Mouse (Mus musculus): ENCODE measurements around the gene Plb1. TPM values are rescaled to one million over a fixed set of nuclear protein-coding genes. Genes with fewer than 3 reads are reported as not detected.

The Plb1 gene
- polyA plus RNA-seq, 1 experiment from 2014 or later = not detected

DNA sequence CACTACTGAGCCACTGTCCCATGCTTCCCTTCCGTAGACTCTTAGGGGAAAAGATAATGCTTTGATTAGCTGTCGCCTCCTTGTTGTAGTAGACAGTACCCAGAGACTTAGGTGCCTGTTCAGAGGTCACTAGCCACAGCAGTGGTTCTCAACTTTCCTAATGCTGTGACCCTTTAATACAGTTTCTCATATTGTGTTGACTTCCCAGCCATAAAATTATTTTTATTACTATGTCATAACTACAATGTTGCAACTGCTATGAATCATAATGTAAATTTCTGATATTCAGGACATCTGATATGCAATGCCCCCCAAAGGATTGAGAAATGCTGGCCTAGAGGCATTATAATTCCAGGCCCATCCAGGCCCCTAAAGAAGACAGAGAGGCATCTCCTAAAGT is 177.2 kb downstream of the Plb1 start:
- ATAC-seq (ENCODE audit: low FRiP score) = no peak
- no peaks in the 10 kb centered on the region for H3K36me3 ChIP-seq (replicated peaks; ENCODE audit: control insufficient read depth, insufficient read depth)
- no peak for DNase-seq (ENCODE audit: low spot score)

DNA sequence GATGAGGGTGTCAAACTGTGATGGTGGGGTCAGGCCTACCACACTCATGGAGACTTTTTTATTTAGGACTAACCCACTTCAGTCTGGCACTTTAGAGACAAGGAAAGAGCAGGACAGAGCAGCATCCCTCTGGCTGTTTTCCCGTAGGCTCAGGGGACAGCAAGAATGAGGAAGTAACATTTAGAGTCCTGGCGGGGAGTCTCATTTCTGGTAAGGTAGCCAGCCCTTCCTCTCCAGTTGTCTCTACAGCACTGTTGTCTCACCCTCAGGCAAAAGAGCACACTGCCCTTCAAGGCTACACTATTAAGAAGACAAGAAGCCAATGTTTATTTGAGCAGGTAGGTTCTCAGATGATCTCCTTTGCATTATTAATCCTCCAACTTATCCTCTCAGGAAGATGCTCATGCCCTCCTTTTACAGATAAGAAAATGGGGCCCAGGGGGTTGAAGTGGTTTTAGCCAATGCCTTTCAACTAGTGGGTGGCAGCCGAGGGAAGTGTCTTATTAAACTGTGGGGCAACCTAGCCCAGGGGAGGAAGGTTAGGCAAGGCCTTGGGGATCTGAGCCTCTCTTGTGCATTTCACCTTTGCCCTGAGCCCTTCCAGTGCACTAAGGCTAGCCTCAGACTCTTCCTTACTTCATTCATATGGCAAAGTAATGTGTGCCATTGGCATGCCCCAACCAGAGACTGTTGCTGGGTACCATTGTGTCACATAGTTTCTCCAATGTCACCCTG is 178.6 kb downstream of the Plb1 start:
- H3K9me3 ChIP-seq (ENCODE audit: control insufficient read depth, low read length) = no peaks in the 10 kb centered on the region
- 81% methylated on average over 3 of the region's 3 CpGs for WGBS

More for the DNA sequence above, 177.2 kb downstream of the Plb1 start:
- H3K9me3 ChIP-seq (ENCODE audit: control insufficient read depth, low read length) = no peaks in the 10 kb centered on the region
- 0 out of 2 replicates have a peak, but pooled peaks cover 5% of the 10 kb centered on the region for H3K4me1 ChIP-seq (replicated peaks; ENCODE audit: control insufficient read depth, insufficient read depth, low read length)
- no peak overlapping the region for H3K4me3 ChIP-seq (replicated peaks; ENCODE audit: low read length)
- H3K9ac ChIP-seq = no peak overlapping the region
- no peaks in the 10 kb centered on the region for H3K27me3 ChIP-seq (ENCODE audit: control insufficient read depth, insufficient read depth, low read length)
- H3K27ac ChIP-seq = no peak overlapping the region
- no peak overlapping the region for H3K4me2 ChIP-seq (replicated peaks)
- WGBS = 85% methylated on average over 2 of the region's 2 CpGs

DNA sequence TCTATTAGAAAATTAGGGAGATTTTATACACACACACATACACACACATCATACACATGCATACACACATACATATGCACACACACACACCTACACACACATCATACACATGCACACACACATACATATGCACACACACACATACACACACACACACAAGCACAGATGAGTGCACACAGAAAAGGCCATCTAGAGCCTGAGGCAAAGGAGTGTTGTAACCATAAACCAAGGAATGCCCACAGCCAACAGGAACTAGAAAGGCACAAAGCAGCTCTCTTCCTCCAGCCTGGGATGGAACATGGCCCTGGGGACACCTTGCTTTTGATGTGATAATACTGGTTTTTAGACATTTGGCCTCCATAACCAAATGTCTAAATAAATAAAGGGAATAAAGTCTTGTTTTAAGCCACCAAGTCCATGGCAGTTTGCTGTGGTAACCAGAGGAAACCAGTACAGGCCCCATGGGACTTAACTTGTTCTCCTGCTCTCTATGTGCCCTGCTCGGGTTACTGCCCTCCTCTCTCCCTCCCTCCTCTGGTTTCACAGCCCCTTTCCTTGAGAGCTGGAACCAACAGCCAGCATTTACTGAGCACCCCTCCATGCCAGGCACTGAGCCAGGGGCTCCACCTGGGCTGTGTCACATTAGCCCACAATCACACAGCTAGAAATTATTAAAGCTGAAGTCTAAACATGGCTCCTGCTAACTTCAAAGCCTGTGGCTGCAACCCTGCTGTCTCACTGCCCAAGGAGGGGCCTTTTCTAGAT is 179.9 kb downstream of the Plb1 start:
- 11% methylated on average over 1 of the region's 1 CpGs for WGBS
- Histone ChIP-seq H3K4me2 (replicated peaks) (no peak overlapping the region), H3K4me3 (replicated peaks; ENCODE audit: low read length) (no peak overlapping the region), H3K9ac (no peak overlapping the region), H3K36me3 (replicated peaks; ENCODE audit: control insufficient read depth, insufficient read depth) (no peaks in the 10 kb centered on the region), H3K27me3 (ENCODE audit: control insufficient read depth, insufficient read depth, low read length) (no peaks in the 10 kb centered on the region), H3K27ac (no peak overlapping the region), H3K9me3 (ENCODE audit: control insufficient read depth, low read length) (no peaks in the 10 kb centered on the region), H3K4me1 (replicated peaks; ENCODE audit: control insufficient read depth, insufficient read depth, low read length) (0 out of 2 replicates have a peak, but pooled peaks cover 5% of the 10 kb centered on the region)
- ATAC-seq (ENCODE audit: low FRiP score) (no peak), DNase-seq (ENCODE audit: low spot score) (peak; percentile 42)

More for the DNA sequence above, 178.6 kb downstream of the Plb1 start:
- DNase-seq (ENCODE audit: low spot score) (no peak), ATAC-seq (ENCODE audit: low FRiP score) (no peak)
- no peaks in the 10 kb centered on the region for H3K27me3 ChIP-seq (ENCODE audit: control insufficient read depth, insufficient read depth, low read length)
- H3K9ac ChIP-seq = no peak overlapping the region
- H3K4me3 ChIP-seq (replicated peaks; ENCODE audit: low read length) = no peak overlapping the region
- H3K4me2 ChIP-seq (replicated peaks) = no peak overlapping the region
- 0 out of 2 replicates have a peak, but pooled peaks cover 5% of the 10 kb centered on the region for H3K4me1 ChIP-seq (replicated peaks; ENCODE audit: control insufficient read depth, insufficient read depth, low read length)
- no peaks in the 10 kb centered on the region for H3K36me3 ChIP-seq (replicated peaks; ENCODE audit: control insufficient read depth, insufficient read depth)
- H3K27ac ChIP-seq = no peak overlapping the region

DNA sequence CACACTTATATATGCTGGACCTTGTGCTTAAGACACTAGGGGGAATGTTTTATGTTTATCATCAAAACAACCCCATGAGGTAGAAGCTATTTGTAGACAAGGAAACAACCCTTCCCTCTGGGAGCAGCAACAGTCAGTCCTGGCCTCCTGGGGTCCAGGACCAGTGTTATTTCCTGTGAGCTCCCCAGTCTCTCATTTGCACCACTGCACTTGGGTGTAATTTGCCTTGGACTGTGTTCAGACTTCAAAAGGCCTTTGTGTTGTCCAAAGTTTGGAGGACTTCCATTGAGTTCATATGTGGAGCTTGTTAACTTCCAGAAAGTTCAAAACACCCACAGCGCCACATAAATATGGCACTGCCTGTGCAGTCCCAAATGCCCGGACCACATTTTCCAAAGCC is 180.6 kb downstream of the Plb1 start:
- H3K27me3 ChIP-seq (ENCODE audit: control insufficient read depth, insufficient read depth, low read length) = no peaks in the 10 kb centered on the region
- no peak overlapping the region for H3K4me3 ChIP-seq (replicated peaks; ENCODE audit: low read length)
- H3K4me2 ChIP-seq (replicated peaks) = no peak overlapping the region
- ATAC-seq (ENCODE audit: low FRiP score) (no peak), DNase-seq (ENCODE audit: low spot score) (no peak)
- H3K9me3 ChIP-seq (ENCODE audit: control insufficient read depth, low read length) = no peaks in the 10 kb centered on the region
- no peak overlapping the region for H3K9ac ChIP-seq
- WGBS = 73% methylated on average over 2 of the region's 2 CpGs
- 0 out of 2 replicates have a peak, but pooled peaks cover 5% of the 10 kb centered on the region for H3K4me1 ChIP-seq (replicated peaks; ENCODE audit: control insufficient read depth, insufficient read depth, low read length)
- no peaks in the 10 kb centered on the region for H3K36me3 ChIP-seq (replicated peaks; ENCODE audit: control insufficient read depth, insufficient read depth)
- H3K27ac ChIP-seq = no peak overlapping the region

DNA sequence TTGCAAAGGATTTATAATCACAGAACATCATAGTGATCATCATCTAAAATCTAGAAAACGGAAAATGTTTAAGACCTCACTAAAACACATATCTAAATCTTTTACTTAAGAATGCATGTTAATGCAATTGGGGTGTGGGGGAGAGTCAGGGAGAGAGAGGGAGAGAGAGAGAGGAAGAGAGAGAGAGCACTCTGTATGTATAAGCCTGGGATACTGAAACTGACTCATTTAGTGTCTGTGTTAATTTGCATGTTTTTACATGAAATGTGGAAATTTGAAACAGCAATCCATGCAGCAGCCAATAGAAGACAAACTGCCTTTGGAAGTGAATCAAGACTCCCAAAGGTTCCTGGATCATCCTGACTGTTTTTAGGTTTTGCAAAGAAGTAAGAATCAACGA is 181.1 kb downstream of the Plb1 start:
- 77% methylated on average over 2 of the region's 2 CpGs for WGBS
- H3K9ac ChIP-seq = no peak overlapping the region
- H3K27ac ChIP-seq = no peak overlapping the region
- H3K4me3 ChIP-seq (replicated peaks; ENCODE audit: low read length) = no peak overlapping the region
- no peaks in the 10 kb centered on the region for H3K9me3 ChIP-seq (ENCODE audit: control insufficient read depth, low read length)
- H3K4me2 ChIP-seq (replicated peaks) = no peak overlapping the region
- ATAC-seq (ENCODE audit: low FRiP score) (no peak), DNase-seq (ENCODE audit: low spot score) (no peak)
- no peaks in the 10 kb centered on the region for H3K36me3 ChIP-seq (replicated peaks; ENCODE audit: control insufficient read depth, insufficient read depth)
- H3K27me3 ChIP-seq (ENCODE audit: control insufficient read depth, insufficient read depth, low read length) = no peaks in the 10 kb centered on the region
- 0 out of 2 replicates have a peak, but pooled peaks cover 5% of the 10 kb centered on the region for H3K4me1 ChIP-seq (replicated peaks; ENCODE audit: control insufficient read depth, insufficient read depth, low read length)

DNA sequence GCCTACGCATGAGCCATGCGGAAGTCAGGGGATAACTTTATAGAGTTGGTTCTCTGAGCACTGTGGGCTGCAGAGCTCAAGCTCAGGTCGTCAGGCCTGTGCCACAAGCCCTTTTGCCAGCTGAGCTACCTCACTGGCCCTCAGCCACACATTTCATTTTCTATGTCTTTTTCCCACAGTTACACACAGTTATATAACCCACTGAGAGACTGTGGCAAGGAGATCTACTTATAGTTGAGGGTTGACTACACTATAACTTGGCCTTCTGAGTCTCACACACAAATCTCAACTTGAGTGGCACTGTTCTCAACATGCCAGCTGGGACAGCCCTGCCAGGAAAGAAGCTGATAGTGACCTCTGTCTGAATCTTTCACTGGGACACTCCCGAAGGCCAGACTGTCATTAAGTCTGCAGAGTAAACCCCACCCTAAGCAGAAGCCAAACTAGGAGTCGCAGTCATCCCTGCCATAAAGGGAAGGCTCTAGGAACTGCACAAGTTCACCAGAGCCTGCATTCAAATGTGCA is 182.0 kb downstream of the Plb1 start:
- H3K4me3 ChIP-seq (replicated peaks; ENCODE audit: low read length) = no peak overlapping the region
- DNase-seq (ENCODE audit: low spot score) = no peak
- 0 out of 2 replicates have a peak, but pooled peaks cover 5% of the 10 kb centered on the region for H3K4me1 ChIP-seq (replicated peaks; ENCODE audit: control insufficient read depth, insufficient read depth, low read length)
- H3K27ac ChIP-seq = no peak overlapping the region
- no peak for ATAC-seq (ENCODE audit: low FRiP score)
- H3K9ac ChIP-seq = no peak overlapping the region
- no peaks in the 10 kb centered on the region for H3K36me3 ChIP-seq (replicated peaks; ENCODE audit: control insufficient read depth, insufficient read depth)
- H3K27me3 ChIP-seq (ENCODE audit: control insufficient read depth, insufficient read depth, low read length) = no peaks in the 10 kb centered on the region
- no peaks in the 10 kb centered on the region for H3K9me3 ChIP-seq (ENCODE audit: control insufficient read depth, low read length)
- no peak overlapping the region for H3K4me2 ChIP-seq (replicated peaks)
- 82% methylated on average over 5 of the region's 5 CpGs for WGBS

DNA sequence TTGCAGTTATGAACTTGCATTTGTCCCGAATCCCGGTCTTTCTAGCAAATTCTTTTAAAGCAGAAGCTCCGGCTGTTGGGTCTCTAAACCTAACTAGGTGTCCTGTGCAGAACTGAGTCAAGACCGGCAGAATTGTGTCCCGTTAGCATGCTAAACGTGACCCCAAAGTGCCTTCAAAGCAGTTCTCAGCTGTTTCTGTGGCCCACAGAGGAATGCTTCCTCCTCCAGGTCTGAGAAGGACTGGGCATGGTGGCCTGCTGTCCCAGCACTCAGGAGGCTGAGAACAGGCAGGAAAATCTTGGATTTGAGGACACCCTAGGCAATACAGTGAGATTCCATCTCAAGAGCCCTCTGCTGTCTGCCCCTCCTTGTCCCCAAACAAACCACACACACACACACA is 183.0 kb downstream of the Plb1 start:
- Histone ChIP-seq H3K9ac (no peak overlapping the region), H3K4me2 (replicated peaks) (no peak overlapping the region), H3K36me3 (replicated peaks; ENCODE audit: control insufficient read depth, insufficient read depth) (no peaks in the 10 kb centered on the region), H3K27me3 (ENCODE audit: control insufficient read depth, insufficient read depth, low read length) (no peaks in the 10 kb centered on the region), H3K27ac (no peak overlapping the region), H3K4me1 (replicated peaks; ENCODE audit: control insufficient read depth, insufficient read depth, low read length) (0 out of 2 replicates have a peak, but pooled peaks cover 5% of the 10 kb centered on the region), H3K4me3 (replicated peaks; ENCODE audit: low read length) (no peak overlapping the region), H3K9me3 (ENCODE audit: control insufficient read depth, low read length) (no peaks in the 10 kb centered on the region)
- DNase-seq (ENCODE audit: low spot score) (no peak), ATAC-seq (ENCODE audit: low FRiP score) (no peak)
- 94% methylated on average over 6 of the region's 6 CpGs for WGBS
